Mouse (Mus musculus): ENCODE data around the gene Zgpat. TPM values are rescaled to one million over a fixed set of nuclear protein-coding genes. Genes with fewer than 3 reads are reported as not detected.
A peak's percentile ranks its signal among the peaks of the same experiment; 100 is the strongest.

The Zgpat gene
- polyA plus RNA-seq (2014; fragmentation: Nextera tagmentation; extraction: Ambion mirVana): 44.6 and 55.6 TPM in 2 replicates

GRCm38 (mm10) chr2:181364860-181365596 lies at the start of gene Zgpat, which contains the start of gene Arfrp1:
Gene Zgpat (plus strand): TSS chr2:181364928.
Gene Arfrp1 (minus strand): TSS chr2:181365404.
- peak within 1 kb of the TSS; percentile 91 for H3K4me3 ChIP-seq (ENCODE audit: low read depth, low read length)
- H3K9me3 ChIP-seq (replicated peaks; ENCODE audit: control insufficient read depth, low read length): no peaks in the 10 kb centered on the region
- H3K27me3 ChIP-seq (replicated peaks; ENCODE audit: control insufficient read depth, insufficient read depth, low read length): no peaks in the 10 kb centered on the region
- peak within 1 kb of the TSS; percentile 93 for H3K9ac ChIP-seq (ENCODE audit: low read length)
- under 1% methylated on average over 70 of the region's 71 CpGs for WGBS
- H3K36me3 ChIP-seq (ENCODE audit: control insufficient read depth, insufficient read depth, low read length): peaks cover 40% of the 10 kb centered on the region
- DNase-seq (ENCODE audit: low spot score): peak; percentile 87
- peak; percentile 95 for ATAC-seq
- peak within 1 kb of the TSS; percentile 88 for H3K27ac ChIP-seq (ENCODE audit: low read depth, low read length)
- H3K4me1 ChIP-seq (ENCODE audit: control insufficient read depth, insufficient read depth, low read length): peaks cover 21% of the 10 kb centered on the region
- peak within 1 kb of the TSS; percentile 95 for H3K4me2 ChIP-seq (ENCODE audit: low read length)

- H3K9ac ChIP-seq (ENCODE audit: low read length): peak within 1 kb of the TSS; percentile 68
- ATAC-seq: peak; percentile 95
- 6% methylated on average over 40 of the region's 40 CpGs for WGBS
- H3K27ac ChIP-seq (ENCODE audit: low read depth, low read length): peak within 1 kb of the TSS; percentile 28; the same call in 1 of the 2 replicates
- peaks cover 4% of the 10 kb centered on the region; the same call in 1 of the 2 replicates for H3K27me3 ChIP-seq (replicated peaks; ENCODE audit: control insufficient read depth, insufficient read depth, low read length)
- H3K4me2 ChIP-seq (ENCODE audit: low read length): peak within 1 kb of the TSS; percentile 70
- H3K9me3 ChIP-seq (replicated peaks; ENCODE audit: control insufficient read depth, low read length): no peaks in the 10 kb centered on the region
- H3K36me3 ChIP-seq (ENCODE audit: control insufficient read depth, insufficient read depth, low read length): peaks cover 24% of the 10 kb centered on the region
- H3K4me3 ChIP-seq (ENCODE audit: low read depth, low read length): peak within 1 kb of the TSS; percentile 45
- peaks cover 12% of the 10 kb centered on the region; the same call in 1 of the 2 replicates for H3K4me1 ChIP-seq (ENCODE audit: control insufficient read depth, insufficient read depth, low read length)
- DNase-seq (ENCODE audit: low spot score): peak; percentile 93
Observed at GRCm38 (mm10) chr2:181319248-181320102, 45.3 kb upstream of the Zgpat start, which contains the start of gene Rtel1. Gene Rtel1 (plus strand): TSS chr2:181319739.

- no peak for ATAC-seq
- 11% methylated on average over 7 of the region's 7 CpGs for WGBS
- no peaks in the 10 kb centered on the region for H3K9me3 ChIP-seq (replicated peaks; ENCODE audit: control insufficient read depth, low read length)
- DNase-seq (ENCODE audit: low spot score): no peak
- H3K36me3 ChIP-seq (ENCODE audit: control insufficient read depth, insufficient read depth, low read length): peaks cover 30% of the 10 kb centered on the region
- H3K4me3 ChIP-seq (ENCODE audit: low read depth, low read length): peak overlapping the region; percentile 45
- H3K9ac ChIP-seq (ENCODE audit: low read length): peak overlapping the region; percentile 68
- peaks cover 8% of the 10 kb centered on the region; the same call in 1 of the 2 replicates for H3K4me1 ChIP-seq (ENCODE audit: control insufficient read depth, insufficient read depth, low read length)
- peaks cover 4% of the 10 kb centered on the region; the same call in 1 of the 2 replicates for H3K27me3 ChIP-seq (replicated peaks; ENCODE audit: control insufficient read depth, insufficient read depth, low read length)
- no peak overlapping the region for H3K27ac ChIP-seq (ENCODE audit: low read depth, low read length)
- H3K4me2 ChIP-seq (ENCODE audit: low read length): peak overlapping the region; percentile 70
Observed at GRCm38 (mm10) chr2:181320103-181320499, 44.6 kb upstream of the Zgpat start.

GRCm38 (mm10) chr2:181322136-181322535 lies 42.6 kb upstream of the Zgpat start:
- WGBS: 78% methylated on average over 5 of the region's 5 CpGs
- Histone ChIP-seq H3K4me3 (ENCODE audit: low read depth, low read length) (no peak overlapping the region), H3K27me3 (replicated peaks; ENCODE audit: control insufficient read depth, insufficient read depth, low read length) (no peaks in the 10 kb centered on the region), H3K36me3 (ENCODE audit: control insufficient read depth, insufficient read depth, low read length) (peaks cover 43% of the 10 kb centered on the region), H3K4me1 (ENCODE audit: control insufficient read depth, insufficient read depth, low read length) (peaks cover 8% of the 10 kb centered on the region; the same call in 1 of the 2 replicates), H3K9ac (ENCODE audit: low read length) (no peak overlapping the region), H3K27ac (ENCODE audit: low read depth, low read length) (no peak overlapping the region), H3K4me2 (ENCODE audit: low read length) (no peak overlapping the region), H3K9me3 (replicated peaks; ENCODE audit: control insufficient read depth, low read length) (no peaks in the 10 kb centered on the region)
- DNase-seq (ENCODE audit: low spot score): no peak
- no peak for ATAC-seq

- Histone ChIP-seq H3K4me2 (ENCODE audit: low read length) (no peak overlapping the region), H3K27ac (ENCODE audit: low read depth, low read length) (no peak overlapping the region), H3K4me3 (ENCODE audit: low read depth, low read length) (no peak overlapping the region), H3K9ac (ENCODE audit: low read length) (no peak overlapping the region), H3K27me3 (replicated peaks; ENCODE audit: control insufficient read depth, insufficient read depth, low read length) (no peaks in the 10 kb centered on the region), H3K36me3 (ENCODE audit: control insufficient read depth, insufficient read depth, low read length) (peaks cover 75% of the 10 kb centered on the region), H3K9me3 (replicated peaks; ENCODE audit: control insufficient read depth, low read length) (no peaks in the 10 kb centered on the region), H3K4me1 (ENCODE audit: control insufficient read depth, insufficient read depth, low read length) (no peaks in the 10 kb centered on the region)
- ATAC-seq (no peak), DNase-seq (ENCODE audit: low spot score) (no peak)
- WGBS: 92% methylated on average over 2 of the region's 2 CpGs
Observed at GRCm38 (mm10) chr2:181326098-181326497, 38.6 kb upstream of the Zgpat start.

GRCm38 (mm10) chr2:181332542-181332941 lies 32.2 kb upstream of the Zgpat start:
- no peaks in the 10 kb centered on the region for H3K9me3 ChIP-seq (replicated peaks; ENCODE audit: control insufficient read depth, low read length)
- H3K4me1 ChIP-seq (ENCODE audit: control insufficient read depth, insufficient read depth, low read length): no peaks in the 10 kb centered on the region
- H3K9ac ChIP-seq (ENCODE audit: low read length): no peak overlapping the region
- peaks cover 78% of the 10 kb centered on the region for H3K36me3 ChIP-seq (ENCODE audit: control insufficient read depth, insufficient read depth, low read length)
- no peak for ATAC-seq
- no peaks in the 10 kb centered on the region for H3K27me3 ChIP-seq (replicated peaks; ENCODE audit: control insufficient read depth, insufficient read depth, low read length)
- no peak overlapping the region for H3K27ac ChIP-seq (ENCODE audit: low read depth, low read length)
- no peak overlapping the region for H3K4me3 ChIP-seq (ENCODE audit: low read depth, low read length)
- DNase-seq (ENCODE audit: low spot score): no peak
- H3K4me2 ChIP-seq (ENCODE audit: low read length): no peak overlapping the region

- Histone ChIP-seq H3K9ac (ENCODE audit: low read length) (no peak overlapping the region), H3K27ac (ENCODE audit: low read depth, low read length) (no peak overlapping the region), H3K9me3 (replicated peaks; ENCODE audit: control insufficient read depth, low read length) (no peaks in the 10 kb centered on the region), H3K36me3 (ENCODE audit: control insufficient read depth, insufficient read depth, low read length) (peaks cover 76% of the 10 kb centered on the region), H3K4me1 (ENCODE audit: control insufficient read depth, insufficient read depth, low read length) (no peaks in the 10 kb centered on the region), H3K4me3 (ENCODE audit: low read depth, low read length) (no peak overlapping the region), H3K27me3 (replicated peaks; ENCODE audit: control insufficient read depth, insufficient read depth, low read length) (no peaks in the 10 kb centered on the region), H3K4me2 (ENCODE audit: low read length) (no peak overlapping the region)
- 71% methylated on average over 3 of the region's 3 CpGs for WGBS
- ATAC-seq (peak; percentile 66; the same call in 1 of the 2 replicates), DNase-seq (ENCODE audit: low spot score) (peak; percentile 80)
Observed at GRCm38 (mm10) chr2:181334023-181334422, 30.7 kb upstream of the Zgpat start.

GRCm38 (mm10) chr2:181340426-181340825 lies 24.3 kb upstream of the Zgpat start:
- H3K27ac ChIP-seq (ENCODE audit: low read depth, low read length): no peak overlapping the region
- H3K36me3 ChIP-seq (ENCODE audit: control insufficient read depth, insufficient read depth, low read length): peaks cover 66% of the 10 kb centered on the region
- 80% methylated on average over 4 of the region's 4 CpGs for WGBS

More at GRCm38 (mm10) chr2:181340426-181340825, 24.3 kb upstream of the Zgpat start:
- H3K9me3 ChIP-seq (replicated peaks; ENCODE audit: control insufficient read depth, low read length): no peaks in the 10 kb centered on the region
- no peaks in the 10 kb centered on the region for H3K4me1 ChIP-seq (ENCODE audit: control insufficient read depth, insufficient read depth, low read length)
- no peak overlapping the region for H3K4me2 ChIP-seq (ENCODE audit: low read length)
- no peak for DNase-seq (ENCODE audit: low spot score)
- H3K27me3 ChIP-seq (replicated peaks; ENCODE audit: control insufficient read depth, insufficient read depth, low read length): no peaks in the 10 kb centered on the region
- H3K9ac ChIP-seq (ENCODE audit: low read length): no peak overlapping the region
- H3K4me3 ChIP-seq (ENCODE audit: low read depth, low read length): no peak overlapping the region
- no peak for ATAC-seq

Measured in forebrain, embryonic 14.5 days (tissue).